Mouse (Mus musculus) cerebellum, adult 8-10 months (tissue): Measurements from ENCODE around the gene Dock10.

Source experiments
- DNase-seq: peaks from one replicate; pipeline ENCODE4 v3.0.0; 2022

Gene Dock10

GRCm38 (mm10) chr1:80722647-80723046 lies 35.7 kb downstream of the Dock10 start:
- no peak for DNase-seq

GRCm38 (mm10) chr1:80722001-80722400 lies 36.3 kb downstream of the Dock10 start:
- DNase-seq: no peak

- DNase-seq: no peak
These were observed 37.1 kb downstream of the Dock10 start for GRCm38 (mm10) chr1:80721181-80721580.

- DNase-seq: no peak
These were observed 38.2 kb downstream of the Dock10 start for GRCm38 (mm10) chr1:80720146-80720545.

GRCm38 (mm10) chr1:80719436-80719835 lies 38.9 kb downstream of the Dock10 start:
- DNase-seq: no peak

GRCm38 (mm10) chr1:80718666-80719065 lies 39.7 kb downstream of the Dock10 start:
- DNase-seq: no peak

GRCm38 (mm10) chr1:80715917-80716316 lies 42.4 kb downstream of the Dock10 start:
- DNase-seq: no peak

GRCm38 (mm10) chr1:80713920-80714319 lies 44.4 kb downstream of the Dock10 start:
- no peak for DNase-seq

- no peak for DNase-seq
These were observed 47.6 kb downstream of the Dock10 start for GRCm38 (mm10) chr1:80710607-80711261.

- DNase-seq: no peak
These were observed 48.2 kb downstream of the Dock10 start for GRCm38 (mm10) chr1:80710097-80710541.

- no peak for DNase-seq
These were observed 49.0 kb downstream of the Dock10 start for GRCm38 (mm10) chr1:80709299-80709698.

GRCm38 (mm10) chr1:80703279-80703678 lies 55.0 kb downstream of the Dock10 start:
- DNase-seq: no peak

GRCm38 (mm10) chr1:80676004-80676673 lies 82.2 kb downstream of the Dock10 start:
- DNase-seq: no peak

GRCm38 (mm10) chr1:80671730-80672129 lies 86.6 kb downstream of the Dock10 start:
- no peak for DNase-seq

GRCm38 (mm10) chr1:80671056-80671455 lies 87.3 kb downstream of the Dock10 start:
- DNase-seq: no peak

GRCm38 (mm10) chr1:80670387-80670786 lies 87.9 kb downstream of the Dock10 start:
- DNase-seq: no peak

- DNase-seq: no peak
These were observed 92.6 kb downstream of the Dock10 start for GRCm38 (mm10) chr1:80665761-80666160.

GRCm38 (mm10) chr1:80665161-80665560 lies 93.2 kb downstream of the Dock10 start:
- DNase-seq: no peak

- no peak for DNase-seq
These were observed 96.6 kb downstream of the Dock10 start for GRCm38 (mm10) chr1:80661506-80662402.

GRCm38 (mm10) chr1:80659465-80660245 lies 98.7 kb downstream of the Dock10 start:
- DNase-seq: no peak

GRCm38 (mm10) chr1:80656389-80656788 lies 101.9 kb downstream of the Dock10 start:
- no peak for DNase-seq

- no peak for DNase-seq
These were observed 102.5 kb downstream of the Dock10 start for GRCm38 (mm10) chr1:80655854-80656253.

- no peak for DNase-seq
These were observed 103.1 kb downstream of the Dock10 start for GRCm38 (mm10) chr1:80655195-80655594.
